Mouse (Mus musculus): ENCODE measurements at regions not wholly inside any gene's neighbourhood (a gene's known extent, or its start where the extent isn't known, plus 50 kb on each side); places are given as distances from the start of the nearest gene placed in this dataset.
A peak's percentile ranks its signal among the peaks of the same experiment; 100 is the strongest.
"Not testable (repeated sequence)": the region's sequence is repeated elsewhere in the genome, so short reads cannot be mapped to it uniquely, and the experiment has no call there.

DNA sequence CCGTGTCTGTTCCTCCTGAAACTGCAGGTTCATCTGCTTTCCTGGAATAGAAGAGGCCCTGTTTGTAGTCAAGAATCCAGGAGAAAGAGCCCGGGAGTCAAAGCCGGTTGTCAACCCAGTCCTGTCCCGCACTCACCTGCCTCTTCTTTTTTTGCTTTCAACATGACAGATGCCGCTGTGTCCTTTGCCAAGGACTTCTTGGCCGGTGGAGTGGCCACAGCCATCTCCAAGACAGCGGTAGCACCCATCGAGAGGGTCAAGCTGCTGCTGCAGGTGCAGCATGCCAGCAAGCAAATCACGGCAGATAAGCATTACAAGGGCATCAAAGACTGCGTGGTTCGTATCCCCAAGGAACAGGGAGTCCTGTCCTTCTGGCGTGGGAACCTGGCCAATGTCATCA is 127.5 kb downstream of the Naa11 start:
- H3K4me1 ChIP-seq (replicated peaks; ENCODE audit: control insufficient read depth, insufficient read depth, low read length); H3K36me3 ChIP-seq (ENCODE audit: control insufficient read depth, insufficient read depth, low read length); H3K4me2 ChIP-seq (ENCODE audit: low read depth, low read length, severe bottlenecking); H3K9ac ChIP-seq (ENCODE audit: low read length); DNase-seq (ENCODE audit: low spot score); H3K9me3 ChIP-seq (ENCODE audit: control insufficient read depth, low read length); ATAC-seq (replicated peaks; ENCODE audit: low FRiP score); H3K27me3 ChIP-seq (ENCODE audit: control insufficient read depth, insufficient read depth, low read length); H3K4me3 ChIP-seq (ENCODE audit: low read depth, low read length); H3K27ac ChIP-seq (ENCODE audit: low read depth, low read length): not testable (repeated sequence)
- 94% methylated on average over 12 of the region's 12 CpGs for WGBS

DNA sequence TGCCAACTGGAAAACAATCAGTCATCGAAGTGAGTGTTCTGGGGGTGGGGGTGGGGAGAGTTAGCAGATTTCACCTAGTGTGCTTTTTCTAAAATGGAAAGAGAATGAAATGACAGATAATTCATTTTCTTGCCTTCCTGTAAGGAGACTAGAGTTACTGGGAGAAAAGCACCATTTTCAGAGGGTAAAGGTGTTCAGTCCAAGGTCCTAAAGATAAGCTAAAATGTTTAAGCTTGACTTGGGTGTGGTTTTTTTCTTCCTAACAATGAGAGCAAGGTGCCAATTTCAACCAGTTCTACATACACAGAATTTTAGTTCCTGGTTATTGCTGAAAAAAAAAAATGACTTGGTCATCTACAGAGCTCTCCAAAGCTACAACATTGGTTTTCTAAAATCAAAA is 135.1 kb downstream of the Naa11 start:
- H3K9me3 ChIP-seq (ENCODE audit: control insufficient read depth, low read length) = no peaks in the 10 kb centered on the region
- H3K4me2 ChIP-seq (ENCODE audit: low read depth, low read length, severe bottlenecking) = no peak overlapping the region
- no peak overlapping the region for H3K27ac ChIP-seq (ENCODE audit: low read depth, low read length)
- H3K4me3 ChIP-seq (ENCODE audit: low read depth, low read length) = no peak overlapping the region
- H3K4me1 ChIP-seq (replicated peaks; ENCODE audit: control insufficient read depth, insufficient read depth, low read length) = no peaks in the 10 kb centered on the region
- no peak for ATAC-seq (replicated peaks; ENCODE audit: low FRiP score)
- H3K27me3 ChIP-seq (ENCODE audit: control insufficient read depth, insufficient read depth, low read length) = no peaks in the 10 kb centered on the region
- H3K9ac ChIP-seq (ENCODE audit: low read length) = no peak overlapping the region
- H3K36me3 ChIP-seq (ENCODE audit: control insufficient read depth, insufficient read depth, low read length) = no peaks in the 10 kb centered on the region
- DNase-seq (ENCODE audit: low spot score) = no peak
- 83% methylated on average over 1 of the region's 1 CpGs for WGBS

DNA sequence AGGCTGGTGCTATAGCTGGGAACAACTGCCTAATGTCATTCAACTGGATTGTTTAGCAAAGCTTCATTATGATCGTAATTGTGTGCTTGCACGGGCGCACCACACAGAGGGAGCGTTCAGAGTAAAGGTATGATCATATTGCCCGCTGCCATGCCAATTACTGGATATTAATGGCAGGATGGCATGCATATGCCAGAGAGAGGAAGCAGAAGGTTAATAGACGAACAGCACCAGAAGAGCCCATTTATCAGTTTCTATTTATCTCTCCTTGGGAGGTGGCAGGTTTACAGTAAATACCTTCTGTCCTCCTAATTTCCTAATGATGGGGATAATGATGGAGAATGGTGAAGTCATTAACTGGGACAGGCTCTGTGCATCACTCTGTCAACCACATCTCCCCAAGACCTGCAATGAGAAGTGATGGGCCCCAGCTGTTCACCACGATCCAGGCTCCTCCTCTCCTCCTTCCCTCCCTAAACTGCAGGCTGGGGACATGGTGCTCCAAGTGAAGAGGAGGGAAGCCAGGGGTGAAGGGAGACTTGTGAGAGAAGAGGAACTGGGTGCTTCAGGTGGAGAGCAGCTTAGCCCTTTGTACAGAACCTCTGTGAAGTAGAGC is 135.6 kb downstream of the Naa11 start:
- WGBS = 72% methylated on average over 7 of the region's 7 CpGs
- Histone ChIP-seq H3K4me3 (ENCODE audit: low read depth, low read length) (no peak overlapping the region), H3K9ac (ENCODE audit: low read length) (no peak overlapping the region), H3K9me3 (ENCODE audit: control insufficient read depth, low read length) (no peaks in the 10 kb centered on the region), H3K4me1 (replicated peaks; ENCODE audit: control insufficient read depth, insufficient read depth, low read length) (no peaks in the 10 kb centered on the region), H3K27me3 (ENCODE audit: control insufficient read depth, insufficient read depth, low read length) (no peaks in the 10 kb centered on the region), H3K4me2 (ENCODE audit: low read depth, low read length, severe bottlenecking) (no peak overlapping the region), H3K36me3 (ENCODE audit: control insufficient read depth, insufficient read depth, low read length) (no peaks in the 10 kb centered on the region), H3K27ac (ENCODE audit: low read depth, low read length) (no peak overlapping the region)
- ATAC-seq (replicated peaks; ENCODE audit: low FRiP score) = peak; percentile 46
- no peak for DNase-seq (ENCODE audit: low spot score)

DNA sequence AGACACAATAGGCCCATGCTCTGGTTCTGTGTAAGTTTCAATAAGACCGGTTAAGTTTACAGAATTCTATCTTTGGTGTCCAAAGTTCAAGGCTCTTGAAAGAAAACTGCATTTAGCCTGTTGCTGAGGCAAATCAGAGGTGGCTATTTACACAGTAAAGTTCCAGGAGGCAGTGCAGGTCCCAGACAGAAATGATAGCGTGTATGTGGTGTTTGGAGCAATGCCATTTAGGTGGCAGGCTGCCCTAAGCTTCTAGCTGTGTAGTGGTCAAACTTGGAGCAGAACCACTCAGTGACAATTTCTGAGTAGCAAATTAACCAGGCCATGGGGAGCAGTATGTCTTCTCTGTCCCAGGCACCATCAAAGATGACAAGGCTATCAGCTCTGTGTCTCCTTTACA is 125.5 kb upstream of the Paqr3 start:
- H3K9me3 ChIP-seq (ENCODE audit: control insufficient read depth, low read length) = no peaks in the 10 kb centered on the region
- H3K4me3 ChIP-seq (ENCODE audit: low read depth, low read length) = no peak overlapping the region
- no peaks in the 10 kb centered on the region for H3K27me3 ChIP-seq (ENCODE audit: control insufficient read depth, insufficient read depth, low read length)
- H3K36me3 ChIP-seq (ENCODE audit: control insufficient read depth, insufficient read depth, low read length) = no peaks in the 10 kb centered on the region
- ATAC-seq (replicated peaks; ENCODE audit: low FRiP score) = no peak
- no peaks in the 10 kb centered on the region for H3K4me1 ChIP-seq (replicated peaks; ENCODE audit: control insufficient read depth, insufficient read depth, low read length)
- WGBS = 88% methylated on average over 2 of the region's 2 CpGs
- H3K9ac ChIP-seq (ENCODE audit: low read length) = no peak overlapping the region
- no peak overlapping the region for H3K4me2 ChIP-seq (ENCODE audit: low read depth, low read length, severe bottlenecking)
- DNase-seq (ENCODE audit: low spot score) = no peak
- no peak overlapping the region for H3K27ac ChIP-seq (ENCODE audit: low read depth, low read length)

DNA sequence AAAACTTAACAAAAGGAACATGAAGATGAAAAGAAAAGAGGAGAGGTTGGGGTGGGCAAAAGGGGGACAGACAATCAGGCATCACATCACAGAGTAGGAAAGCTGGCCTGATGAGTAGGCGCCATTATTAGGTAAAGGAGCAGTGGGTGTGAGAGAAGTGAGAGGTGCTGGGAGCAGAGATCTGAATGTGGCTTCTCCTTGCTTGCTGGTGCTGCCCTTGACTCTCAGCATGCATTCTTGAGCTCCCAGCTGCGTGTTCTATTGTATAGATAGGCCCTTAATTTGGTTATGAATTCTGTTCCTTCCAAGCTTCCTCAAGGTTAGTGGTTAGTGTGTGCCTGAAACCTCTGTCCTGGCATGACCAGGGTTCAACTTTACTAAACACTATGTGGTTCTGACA is 115.0 kb upstream of the Paqr3 start:
- Histone ChIP-seq H3K4me1 (replicated peaks; ENCODE audit: control insufficient read depth, insufficient read depth, low read length) (no peaks in the 10 kb centered on the region; the same call in 1 of the 2 replicates), H3K9ac (ENCODE audit: low read length) (no peak overlapping the region), H3K9me3 (ENCODE audit: control insufficient read depth, low read length) (no peaks in the 10 kb centered on the region), H3K27me3 (ENCODE audit: control insufficient read depth, insufficient read depth, low read length) (no peaks in the 10 kb centered on the region), H3K4me3 (ENCODE audit: low read depth, low read length) (no peak overlapping the region), H3K4me2 (ENCODE audit: low read depth, low read length, severe bottlenecking) (no peak overlapping the region), H3K27ac (ENCODE audit: low read depth, low read length) (no peak overlapping the region), H3K36me3 (ENCODE audit: control insufficient read depth, insufficient read depth, low read length) (no peaks in the 10 kb centered on the region)
- no peak for DNase-seq (ENCODE audit: low spot score)
- no peak for ATAC-seq (replicated peaks; ENCODE audit: low FRiP score)
- WGBS = 44% methylated on average over 2 of the region's 2 CpGs

DNA sequence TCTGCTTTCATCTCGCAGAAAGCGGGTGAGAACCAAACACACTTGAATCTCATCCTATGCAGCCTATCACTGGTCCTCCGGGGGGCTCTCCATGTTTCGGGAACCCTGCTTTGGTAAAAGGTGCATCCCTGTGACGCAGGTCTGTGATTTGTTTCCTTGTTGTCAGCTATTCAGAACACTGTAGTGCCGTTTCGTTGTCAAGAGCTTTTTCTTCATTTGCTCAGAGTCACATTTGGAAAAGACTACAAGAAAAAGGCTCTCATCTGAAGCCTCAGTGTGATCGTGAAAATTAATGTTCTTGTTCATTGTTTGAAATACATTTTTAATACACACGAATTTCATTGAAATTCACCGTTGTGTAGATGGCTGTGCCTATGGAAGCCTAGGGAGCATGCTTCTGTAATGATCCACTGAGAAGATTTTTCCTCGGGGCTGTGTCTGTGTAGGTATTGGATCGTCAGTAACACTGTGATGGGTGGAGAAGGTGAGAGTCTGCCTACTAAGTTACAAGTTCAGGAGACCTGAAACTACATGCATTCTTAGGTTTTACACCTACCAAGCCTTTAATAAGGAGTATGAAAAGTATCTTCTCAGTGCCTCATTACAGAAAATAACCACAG is 112.0 kb upstream of the Paqr3 start:
- Histone ChIP-seq H3K9me3 (ENCODE audit: control insufficient read depth, low read length) (no peaks in the 10 kb centered on the region), H3K9ac (ENCODE audit: low read length) (peak overlapping the region; percentile 44; the same call in 1 of the 2 replicates), H3K4me3 (ENCODE audit: low read depth, low read length) (peak overlapping the region; percentile 13; the same call in 1 of the 2 replicates), H3K4me2 (ENCODE audit: low read depth, low read length, severe bottlenecking) (peak overlapping the region; percentile 52), H3K27ac (ENCODE audit: low read depth, low read length) (peak overlapping the region; percentile 18; the same call in 1 of the 2 replicates), H3K36me3 (ENCODE audit: control insufficient read depth, insufficient read depth, low read length) (no peaks in the 10 kb centered on the region), H3K4me1 (replicated peaks; ENCODE audit: control insufficient read depth, insufficient read depth, low read length) (no peaks in the 10 kb centered on the region; the same call in 1 of the 2 replicates), H3K27me3 (ENCODE audit: control insufficient read depth, insufficient read depth, low read length) (no peaks in the 10 kb centered on the region)
- 44% methylated on average over 12 of the region's 12 CpGs for WGBS
- peak; percentile 53 for DNase-seq (ENCODE audit: low spot score)
- ATAC-seq (replicated peaks; ENCODE audit: low FRiP score) = no peak; the same call in 1 of the 2 replicates

DNA sequence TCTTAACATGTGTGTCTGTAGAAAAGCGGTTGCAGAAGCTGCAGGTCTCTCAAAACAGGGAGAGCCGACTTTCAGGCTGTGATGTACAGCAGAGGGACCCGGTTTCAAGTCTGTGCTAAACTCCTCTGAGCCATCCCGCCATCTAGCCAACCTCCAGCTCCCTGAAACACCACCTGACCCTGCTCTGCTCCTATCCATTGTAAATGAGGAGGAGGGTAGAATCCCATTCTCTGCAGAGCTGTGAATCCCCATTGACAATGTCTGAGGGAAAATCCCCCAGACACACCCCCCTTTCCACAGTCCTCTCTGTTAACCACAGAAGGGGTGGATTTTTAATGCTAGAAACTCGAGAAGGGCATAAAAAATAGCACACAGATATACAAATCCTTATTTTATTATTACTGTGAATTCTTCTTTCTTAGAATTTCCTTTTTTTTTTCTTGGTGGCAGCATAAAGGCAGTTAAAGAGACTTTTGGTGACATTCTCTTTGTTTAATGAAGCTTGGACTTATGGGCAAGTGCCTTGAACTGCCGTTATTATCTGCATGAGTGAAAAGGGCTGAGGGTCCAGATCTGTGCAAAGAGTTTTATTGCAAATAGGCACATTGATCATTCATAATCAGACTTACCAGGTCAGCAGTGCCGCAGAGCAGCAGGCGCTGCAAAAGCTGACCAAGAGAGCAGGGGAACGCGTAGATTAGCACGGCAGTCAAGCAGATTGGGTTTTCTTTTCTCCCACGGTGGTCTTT is 111.3 kb upstream of the Paqr3 start:
- 25% methylated on average over 12 of the region's 12 CpGs for WGBS
- Histone ChIP-seq H3K36me3 (ENCODE audit: control insufficient read depth, insufficient read depth, low read length) (no peaks in the 10 kb centered on the region), H3K27ac (ENCODE audit: low read depth, low read length) (peak overlapping the region; percentile 18; the same call in 1 of the 2 replicates), H3K9ac (ENCODE audit: low read length) (peak overlapping the region; percentile 44; the same call in 1 of the 2 replicates), H3K4me2 (ENCODE audit: low read depth, low read length, severe bottlenecking) (peak overlapping the region; percentile 52), H3K4me1 (replicated peaks; ENCODE audit: control insufficient read depth, insufficient read depth, low read length) (no peaks in the 10 kb centered on the region; the same call in 1 of the 2 replicates), H3K4me3 (ENCODE audit: low read depth, low read length) (peak overlapping the region; percentile 13; the same call in 1 of the 2 replicates), H3K9me3 (ENCODE audit: control insufficient read depth, low read length) (no peaks in the 10 kb centered on the region), H3K27me3 (ENCODE audit: control insufficient read depth, insufficient read depth, low read length) (no peaks in the 10 kb centered on the region)
- DNase-seq (ENCODE audit: low spot score) = peak; percentile 53
- ATAC-seq (replicated peaks; ENCODE audit: low FRiP score) = peak; percentile 73

DNA sequence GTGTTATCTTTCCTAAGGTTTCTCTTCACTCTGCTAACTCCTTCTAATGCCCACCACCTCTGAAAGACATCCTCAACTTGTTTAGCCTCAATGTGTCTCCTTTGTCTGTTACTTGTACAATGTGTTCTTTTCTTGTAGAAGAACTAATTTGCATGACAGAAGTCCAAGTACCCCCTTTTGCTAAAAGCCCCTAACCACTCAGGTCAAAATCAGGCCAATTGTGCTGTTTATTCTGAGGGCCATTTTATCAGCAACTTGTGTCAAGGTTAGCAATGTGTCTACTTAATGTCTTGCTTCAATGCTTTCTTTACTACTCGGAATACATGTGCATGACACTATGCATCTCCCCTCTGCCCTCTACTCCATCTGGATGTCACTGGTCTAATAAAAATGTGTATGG is 107.3 kb upstream of the Paqr3 start:
- no peak overlapping the region for H3K4me2 ChIP-seq (ENCODE audit: low read depth, low read length, severe bottlenecking)
- H3K9ac ChIP-seq (ENCODE audit: low read length) = no peak overlapping the region
- no peaks in the 10 kb centered on the region for H3K9me3 ChIP-seq (ENCODE audit: control insufficient read depth, low read length)
- no peaks in the 10 kb centered on the region for H3K27me3 ChIP-seq (ENCODE audit: control insufficient read depth, insufficient read depth, low read length)
- no peak overlapping the region for H3K27ac ChIP-seq (ENCODE audit: low read depth, low read length)
- H3K4me3 ChIP-seq (ENCODE audit: low read depth, low read length) = no peak overlapping the region
- 59% methylated on average over 1 of the region's 1 CpGs for WGBS
- no peak for ATAC-seq (replicated peaks; ENCODE audit: low FRiP score)
- no peaks in the 10 kb centered on the region; the same call in 1 of the 2 replicates for H3K4me1 ChIP-seq (replicated peaks; ENCODE audit: control insufficient read depth, insufficient read depth, low read length)
- no peaks in the 10 kb centered on the region for H3K36me3 ChIP-seq (ENCODE audit: control insufficient read depth, insufficient read depth, low read length)
- DNase-seq (ENCODE audit: low spot score) = no peak
